Mouse (Mus musculus) kidney, postnatal 4 days (tissue): Measurements from ENCODE around the gene Dclre1c.

Experiments used
- DNase-seq, 2 experiments: peaks; one replicate each; pipeline ENCODE4 v3.0.0; 2021; ENCODE audit warnings: mixed read lengths in 2 of 2

The Dclre1c gene

GRCm38 (mm10) chr2:3475746-3476251, 51.9 kb downstream of the Dclre1c start:
- no peak for DNase-seq

- DNase-seq = no peak
Observed at GRCm38 (mm10) chr2:3480239-3480638, 56.3 kb downstream of the Dclre1c start.

DNA sequence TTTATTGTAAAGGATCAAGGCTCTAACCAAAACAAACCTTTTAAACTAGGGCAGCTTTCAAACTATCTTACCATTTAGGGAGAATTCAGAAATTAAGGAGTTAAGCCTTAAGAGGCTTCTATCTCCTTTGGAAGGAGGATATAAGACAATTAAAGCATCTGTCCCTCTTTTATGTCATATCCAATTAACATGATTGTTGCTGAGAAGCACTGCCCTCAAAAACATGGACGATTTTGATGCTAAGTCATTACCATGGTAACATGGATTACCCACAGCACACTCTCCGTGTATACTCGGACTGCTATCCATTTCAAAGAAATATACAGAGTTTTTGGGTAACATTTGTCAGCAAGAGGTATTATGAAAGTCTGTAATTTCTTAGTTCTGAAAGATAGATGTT, 65.9 kb downstream of the Dclre1c start:
- no peak for DNase-seq

- DNase-seq = no peak
Observed at GRCm38 (mm10) chr2:3493833-3494409, 70.0 kb downstream of the Dclre1c start.

DNA sequence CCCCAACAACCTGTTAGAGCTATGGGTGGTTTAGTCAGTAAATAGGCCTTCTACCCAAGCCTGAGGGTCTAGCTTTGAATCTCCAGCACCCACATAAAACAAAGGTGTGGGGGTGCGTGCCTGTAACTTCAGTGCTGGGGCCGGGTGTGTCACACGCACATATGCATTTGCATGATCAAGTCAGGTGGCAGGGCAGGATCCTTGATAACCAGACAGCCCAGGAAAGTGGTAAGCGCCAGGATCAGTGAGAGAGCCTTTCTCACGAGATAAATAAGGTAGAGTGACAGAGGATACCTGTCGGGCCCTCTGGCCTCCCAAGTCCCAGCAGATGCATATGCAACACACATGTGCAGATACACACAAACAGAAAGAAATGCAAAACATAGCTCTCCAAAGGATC, 75.6 kb downstream of the Dclre1c start:
- no peak for DNase-seq

DNA sequence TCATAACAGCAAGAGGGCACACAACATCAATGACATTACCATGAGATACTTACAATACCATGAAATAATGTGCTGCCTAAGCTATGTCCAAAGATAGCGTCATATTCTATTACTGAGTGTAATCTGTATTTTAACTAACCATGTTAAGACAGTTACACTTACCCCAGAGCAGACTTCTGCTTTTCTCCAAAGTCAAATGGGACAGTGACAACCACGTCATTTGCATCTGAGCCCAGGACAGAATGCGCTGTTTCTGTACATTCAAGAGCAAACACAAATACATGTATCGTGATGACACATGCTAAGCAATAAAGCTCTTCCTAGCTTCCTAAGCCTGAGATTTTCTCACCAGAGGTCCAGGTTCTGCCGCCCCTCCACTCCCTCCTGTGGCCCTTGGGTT, 77.0 kb downstream of the Dclre1c start:
- no peak for DNase-seq

DNA sequence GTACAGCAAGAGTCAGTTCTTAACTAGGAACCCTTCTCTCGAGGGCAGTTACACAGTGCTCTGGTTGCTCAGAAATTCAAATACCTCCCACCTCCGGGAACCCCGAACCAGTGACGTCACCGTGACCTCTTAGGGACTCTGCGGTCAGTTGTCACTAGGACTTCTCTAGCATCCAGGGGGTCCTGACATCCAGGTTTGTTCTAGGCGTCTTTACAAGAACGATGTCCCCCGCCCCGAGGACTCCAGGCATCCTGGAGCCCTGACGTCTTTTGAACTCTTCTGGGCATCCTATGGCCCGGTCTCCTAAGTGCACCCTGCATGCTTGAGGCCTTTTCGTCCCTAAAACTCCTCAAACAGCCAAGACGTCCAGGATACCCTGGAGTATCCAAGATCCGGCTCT, 88.1 kb downstream of the Dclre1c start:
- DNase-seq = peak; percentile 38 to 46

- DNase-seq = peak; percentile 93 to 96
Observed at GRCm38 (mm10) chr2:3512552-3513454, 88.9 kb downstream of the Dclre1c start, which contains the start of the genes Gm45902, Hspa14 and Cdnf. Gm45902 (minus strand) TSS chr2:3512790. Hspa14 (minus strand) TSS chr2:3512814. Cdnf (plus strand) TSS chr2:3513030.
